In genomic region chr17:68218246-68218645, GRCm38 (mm10) we compare ENCODE assay signal across 17 mouse cellular contexts. TPM values are rescaled to one million over a fixed set of nuclear protein-coding genes. Genes with fewer than 3 reads are reported as not detected.
"Had no signal": no experiment of that assay in that cellular context is flagged by ENCODE, and none has a peak within 500 bp of the region (broad histone marks: within the 10 kb centered on the region; RNA-seq: fewer than 3 reads in every experiment).

No protein-coding gene starts in this region.

- H3K4me2 ChIP-seq: liver, embryonic 11.5 days; lung, embryonic 14.5 days; midbrain, embryonic 12.5 days; neural tube, embryonic 13.5 days had no signal

- H3K4me1 ChIP-seq: limb, embryonic 10.5 days; midbrain, embryonic 12.5 days; neural tube, embryonic 13.5 days had no signal

- H3K9me3 ChIP-seq: limb, embryonic 10.5 days; midbrain, embryonic 12.5 days; neural tube, embryonic 13.5 days had no signal

- H3K9ac ChIP-seq: lung, embryonic 14.5 days; midbrain, embryonic 12.5 days; neural tube, embryonic 13.5 days had no signal

- ATAC-seq: midbrain, embryonic 16.5 days had no signal

- H3K36me3 ChIP-seq: limb, embryonic 10.5 days; midbrain, embryonic 12.5 days; neural tube, embryonic 13.5 days had no signal

- DNase-seq: kidney, postnatal 4 days; lung, embryonic 14.5 days; lung, postnatal 14 days; retina, postnatal 1 day; right cerebral cortex, postnatal 4 days; spleen, adult 18-20 months; thymus, adult 18-20 months; thymus, postnatal 14 days had no signal

- H3K27me3 ChIP-seq: midbrain, embryonic 12.5 days; neural tube, embryonic 13.5 days had no signal

- H3K4me3 ChIP-seq: layer of hippocampus, adult 2 months; limb, embryonic 10.5 days; midbrain, embryonic 12.5 days; neural tube, embryonic 13.5 days had no signal

- H3K27ac ChIP-seq: layer of hippocampus, adult 2 months; limb, embryonic 10.5 days; midbrain, embryonic 12.5 days; neural tube, embryonic 13.5 days had no signal

RNA-seq across cellular contexts. Expression of gene L3mbtl4, which starts 55.4 kb away (rescaled TPM):
- total RNA-seq: megakaryocyte-erythroid progenitor cell, adult 5-6 weeks had no signal
- polyA plus RNA-seq: limb, embryonic 10.5 days; liver, embryonic 11.5 days; liver, embryonic 16.5 days; stomach, embryonic 14.5 days had no signal
